Mouse (Mus musculus): ENCODE results near the gene Rhbdd2. TPM values are rescaled to one million over a fixed set of nuclear protein-coding genes. Genes with fewer than 3 reads are reported as not detected.
A peak's percentile ranks its signal among the peaks of the same experiment; 100 is the strongest.

The Rhbdd2 gene
- total RNA-seq, 1 experiment = 15.7 TPM

GRCm38 (mm10) chr5:135670881-135671280, 38.5 kb downstream of the Rhbdd2 start:
- Histone ChIP-seq H3K4me3 (ENCODE audit: insufficient read depth in 1 of 2, low read depth in 1 of 2, low read length in 2 of 2, poor library complexity in 1 of 2, severe bottlenecking in 1 of 2) (no peak overlapping the region), H3K36me3 (ENCODE audit: control insufficient read depth, insufficient read depth, low read length, poor library complexity, severe bottlenecking) (no peaks in the 10 kb centered on the region), H3K9me3 (ENCODE audit: control insufficient read depth, insufficient read depth, low read depth, low read length) (no peaks in the 10 kb centered on the region), H3K4me1 (ENCODE audit: control insufficient read depth in 2 of 2, insufficient read depth in 2 of 2, low read length in 2 of 2, poor library complexity in 1 of 2) (peaks cover 6 to 27% of the 10 kb centered on the region in 2 experiments; a peak in 3 of 4 replicates), H3K27ac (ENCODE audit: insufficient read depth, low read depth, low read length, poor library complexity, severe bottlenecking) (no peak overlapping the region), H3K9ac (ENCODE audit: insufficient read depth, low read depth, low read length, poor library complexity, severe bottlenecking) (no peak overlapping the region)
- DNase-seq (ENCODE audit: low read depth, low spot score) = no peak
- no peak for TF ChIP-seq CHD2 (IDR thresholded peaks at IDR 0.05; ENCODE audit: low read depth, low read length)
- TF ChIP-seq ZNF384 (IDR thresholded peaks at IDR 0.05; ENCODE audit: low read depth, low read length) = no peak
- TF ChIP-seq MAFK (IDR thresholded peaks at IDR 0.05; ENCODE audit: insufficient read depth, low read depth, low read length) = no peak
- no peak for TF ChIP-seq ZC3H11A (IDR thresholded peaks at IDR 0.05; ENCODE audit: borderline replicate concordance, low read depth, low read length)
- no peak for TF ChIP-seq HCFC1 (IDR thresholded peaks at IDR 0.05; ENCODE audit: borderline replicate concordance, insufficient read depth, low read length)
- in situ Hi-C loops (cut with MboI; ENCODE audit: low sequenced_read_pairs in 2 of 2, unreplicated experiment in 2 of 2) = no loop called here

- Histone ChIP-seq H3K4me1 (ENCODE audit: control insufficient read depth in 2 of 2, insufficient read depth in 2 of 2, low read length in 2 of 2, poor library complexity in 1 of 2) (peaks cover 6 to 27% of the 10 kb centered on the region in 2 experiments; a peak in 3 of 4 replicates), H3K27ac (ENCODE audit: insufficient read depth, low read depth, low read length, poor library complexity, severe bottlenecking) (no peak overlapping the region)
- in situ Hi-C loops (cut with MboI; ENCODE audit: low sequenced_read_pairs in 2 of 2, unreplicated experiment in 2 of 2) = no loop called here
Measured at GRCm38 (mm10) chr5:135672509-135672908, 40.1 kb downstream of the Rhbdd2 start.

GRCm38 (mm10) chr5:135672980-135673379, 40.6 kb downstream of the Rhbdd2 start:
- Histone ChIP-seq H3K9ac (ENCODE audit: insufficient read depth, low read depth, low read length, poor library complexity, severe bottlenecking) (no peak overlapping the region), H3K9me3 (ENCODE audit: control insufficient read depth, insufficient read depth, low read depth, low read length) (no peaks in the 10 kb centered on the region), H3K4me3 (ENCODE audit: insufficient read depth in 1 of 2, low read depth in 1 of 2, low read length in 2 of 2, poor library complexity in 1 of 2, severe bottlenecking in 1 of 2) (no peak overlapping the region), H3K36me3 (ENCODE audit: control insufficient read depth, insufficient read depth, low read length, poor library complexity, severe bottlenecking) (no peaks in the 10 kb centered on the region), H3K4me1 (ENCODE audit: control insufficient read depth in 2 of 2, insufficient read depth in 2 of 2, low read length in 2 of 2, poor library complexity in 1 of 2) (peaks cover 6 to 27% of the 10 kb centered on the region in 2 experiments; a peak in 3 of 4 replicates), H3K27ac (ENCODE audit: insufficient read depth, low read depth, low read length, poor library complexity, severe bottlenecking) (no peak overlapping the region)
- in situ Hi-C loops (cut with MboI; ENCODE audit: low sequenced_read_pairs in 2 of 2, unreplicated experiment in 2 of 2) = no loop called here
- no peak for TF ChIP-seq HCFC1 (IDR thresholded peaks at IDR 0.05; ENCODE audit: borderline replicate concordance, insufficient read depth, low read length)
- no peak for TF ChIP-seq ZNF384 (IDR thresholded peaks at IDR 0.05; ENCODE audit: low read depth, low read length)
- TF ChIP-seq MAFK (IDR thresholded peaks at IDR 0.05; ENCODE audit: insufficient read depth, low read depth, low read length) = no peak
- TF ChIP-seq CHD2 (IDR thresholded peaks at IDR 0.05; ENCODE audit: low read depth, low read length) = no peak
- TF ChIP-seq ZC3H11A (IDR thresholded peaks at IDR 0.05; ENCODE audit: borderline replicate concordance, low read depth, low read length) = no peak
- DNase-seq (ENCODE audit: low read depth, low spot score) = no peak

More at GRCm38 (mm10) chr5:135672509-135672908, 40.1 kb downstream of the Rhbdd2 start:
- Histone ChIP-seq H3K4me3 (ENCODE audit: insufficient read depth in 1 of 2, low read depth in 1 of 2, low read length in 2 of 2, poor library complexity in 1 of 2, severe bottlenecking in 1 of 2) (no peak overlapping the region), H3K36me3 (ENCODE audit: control insufficient read depth, insufficient read depth, low read length, poor library complexity, severe bottlenecking) (no peaks in the 10 kb centered on the region), H3K9ac (ENCODE audit: insufficient read depth, low read depth, low read length, poor library complexity, severe bottlenecking) (no peak overlapping the region), H3K9me3 (ENCODE audit: control insufficient read depth, insufficient read depth, low read depth, low read length) (no peaks in the 10 kb centered on the region)
- DNase-seq (ENCODE audit: low read depth, low spot score) = no peak
- TF ChIP-seq HCFC1 (IDR thresholded peaks at IDR 0.05; ENCODE audit: borderline replicate concordance, insufficient read depth, low read length) (no peak), MAFK (IDR thresholded peaks at IDR 0.05; ENCODE audit: insufficient read depth, low read depth, low read length) (no peak)

GRCm38 (mm10) chr5:135674349-135674775, 41.9 kb downstream of the Rhbdd2 start:
- H3K27ac ChIP-seq (ENCODE audit: insufficient read depth, low read depth, low read length, poor library complexity, severe bottlenecking) = peak overlapping the region; percentile 62; the same call in 1 of the 2 replicates
- in situ Hi-C loops (cut with MboI; ENCODE audit: low sequenced_read_pairs in 2 of 2, unreplicated experiment in 2 of 2) = no loop called here
- no peaks in the 10 kb centered on the region for H3K36me3 ChIP-seq (ENCODE audit: control insufficient read depth, insufficient read depth, low read length, poor library complexity, severe bottlenecking)
- H3K4me3 ChIP-seq (ENCODE audit: insufficient read depth in 1 of 2, low read depth in 1 of 2, low read length in 2 of 2, poor library complexity in 1 of 2, severe bottlenecking in 1 of 2) = no peak overlapping the region
- TF ChIP-seq ZC3H11A (IDR thresholded peaks at IDR 0.05; ENCODE audit: borderline replicate concordance, low read depth, low read length) (no peak), HCFC1 (IDR thresholded peaks at IDR 0.05; ENCODE audit: borderline replicate concordance, insufficient read depth, low read length) (no peak), MAFK (IDR thresholded peaks at IDR 0.05; ENCODE audit: insufficient read depth, low read depth, low read length) (no peak), CHD2 (IDR thresholded peaks at IDR 0.05; ENCODE audit: low read depth, low read length) (no peak), ZNF384 (IDR thresholded peaks at IDR 0.05; ENCODE audit: low read depth, low read length) (no peak)
- peaks cover 6 to 27% of the 10 kb centered on the region in 2 experiments; a peak in 3 of 4 replicates for H3K4me1 ChIP-seq (ENCODE audit: control insufficient read depth in 2 of 2, insufficient read depth in 2 of 2, low read length in 2 of 2, poor library complexity in 1 of 2)
- H3K9ac ChIP-seq (ENCODE audit: insufficient read depth, low read depth, low read length, poor library complexity, severe bottlenecking) = no peak overlapping the region
- no peaks in the 10 kb centered on the region for H3K9me3 ChIP-seq (ENCODE audit: control insufficient read depth, insufficient read depth, low read depth, low read length)
- no peak for DNase-seq (ENCODE audit: low read depth, low spot score)

GRCm38 (mm10) chr5:135674821-135675220, 42.4 kb downstream of the Rhbdd2 start:
- H3K4me3 ChIP-seq (ENCODE audit: insufficient read depth in 1 of 2, low read depth in 1 of 2, low read length in 2 of 2, poor library complexity in 1 of 2, severe bottlenecking in 1 of 2) = no peak overlapping the region
- TF ChIP-seq HCFC1 (IDR thresholded peaks at IDR 0.05; ENCODE audit: borderline replicate concordance, insufficient read depth, low read length) (no peak), CHD2 (IDR thresholded peaks at IDR 0.05; ENCODE audit: low read depth, low read length) (0 out of 2 replicates have a peak, but pooled peaks have one; percentile 48)
- peak overlapping the region; percentile 62; the same call in 1 of the 2 replicates for H3K27ac ChIP-seq (ENCODE audit: insufficient read depth, low read depth, low read length, poor library complexity, severe bottlenecking)
- peaks cover 6 to 27% of the 10 kb centered on the region in 2 experiments; a peak in 3 of 4 replicates for H3K4me1 ChIP-seq (ENCODE audit: control insufficient read depth in 2 of 2, insufficient read depth in 2 of 2, low read length in 2 of 2, poor library complexity in 1 of 2)
- H3K9me3 ChIP-seq (ENCODE audit: control insufficient read depth, insufficient read depth, low read depth, low read length) = no peaks in the 10 kb centered on the region
- peak overlapping the region; percentile 39; the same call in 1 of the 2 replicates for H3K9ac ChIP-seq (ENCODE audit: insufficient read depth, low read depth, low read length, poor library complexity, severe bottlenecking)
- in situ Hi-C loops (cut with MboI; ENCODE audit: low sequenced_read_pairs in 2 of 2, unreplicated experiment in 2 of 2) = no loop called here
- no peaks in the 10 kb centered on the region for H3K36me3 ChIP-seq (ENCODE audit: control insufficient read depth, insufficient read depth, low read length, poor library complexity, severe bottlenecking)
- DNase-seq (ENCODE audit: low read depth, low spot score) = peak; percentile 83

All from ES-E14 (cell line).